Comparison of ENCODE assay signal across 24 mouse cellular contexts in genomic region chr1:184668022-184668421, GRCm38 (mm10).
"Had no signal": no experiment of that assay in that cellular context is flagged by ENCODE, and none has a peak within 500 bp of the region (broad histone marks: within the 10 kb centered on the region; RNA-seq: fewer than 3 reads in every experiment).

No protein-coding gene starts in this region.

- H3K27ac ChIP-seq: heart, embryonic 10.5 days; heart, embryonic 13.5 days; heart, embryonic 15.5 days; hindbrain, embryonic 13.5 days; hindbrain, embryonic 15.5 days; hindbrain, postnatal 0 days; kidney, embryonic 15.5 days; kidney, postnatal 0 days; limb, embryonic 13.5 days; limb, embryonic 15.5 days had no signal

- H3K4me3 ChIP-seq: heart, embryonic 10.5 days; heart, embryonic 13.5 days; heart, embryonic 15.5 days; hindbrain, embryonic 13.5 days; hindbrain, embryonic 15.5 days; kidney, embryonic 15.5 days; limb, embryonic 13.5 days; limb, embryonic 15.5 days had no signal

- H3K36me3 ChIP-seq: heart, embryonic 10.5 days; heart, embryonic 13.5 days; heart, embryonic 15.5 days; hindbrain, embryonic 13.5 days; hindbrain, embryonic 15.5 days; kidney, embryonic 15.5 days; limb, embryonic 13.5 days; limb, embryonic 15.5 days had no signal

- ATAC-seq: forebrain, postnatal 0 days; hindbrain, postnatal 0 days; intestine, embryonic 16.5 days had no signal

- DNase-seq: forebrain, postnatal 0 days; gastrocnemius, postnatal 14 days; gastrocnemius, postnatal 36 days; heart, postnatal 14 days; heart, postnatal 36 days; kidney, adult 11 months; kidney, adult 2 months; kidney, adult 9 months; kidney, postnatal 14 days; kidney, postnatal 36 days; layer of hippocampus, adult 9-11 months; layer of hippocampus, postnatal 36 days; left cerebral cortex, postnatal 4 days had no signal

- H3K9me3 ChIP-seq: heart, embryonic 10.5 days; heart, embryonic 13.5 days; heart, embryonic 15.5 days; hindbrain, embryonic 13.5 days; hindbrain, embryonic 15.5 days; kidney, embryonic 15.5 days; limb, embryonic 13.5 days; limb, embryonic 15.5 days had no signal

- H3K4me2 ChIP-seq: heart, embryonic 13.5 days; heart, embryonic 15.5 days; hindbrain, embryonic 13.5 days; hindbrain, embryonic 15.5 days; kidney, embryonic 15.5 days; limb, embryonic 13.5 days; limb, embryonic 15.5 days had no signal

- H3K27me3 ChIP-seq: heart, embryonic 13.5 days; heart, embryonic 15.5 days; hindbrain, embryonic 13.5 days; hindbrain, embryonic 15.5 days had no signal

- H3K4me1 ChIP-seq: heart, embryonic 15.5 days; limb, embryonic 13.5 days had no signal

- H3K9ac ChIP-seq: forebrain, postnatal 0 days; heart, embryonic 13.5 days; heart, embryonic 15.5 days; hindbrain, embryonic 13.5 days; hindbrain, embryonic 15.5 days; kidney, embryonic 15.5 days; limb, embryonic 13.5 days; limb, embryonic 15.5 days had no signal
